Mouse (Mus musculus) Patski (cell line): ENCODE measurements around the gene Mydgf. TPM values are rescaled to one million over a fixed set of nuclear protein-coding genes. Genes with fewer than 3 reads are reported as not detected.

Experiments used
- ATAC-seq: fragments of 100-300 bp; one replicate; pipeline ENCODE4 v1.8.0; 2021
- CTCF ChIA-PET: fragments of 350-600 bp; sonication (Branson Sonifier 250); formaldehyde crosslinking; loops from one replicate; lab custom pipeline; 2022; ENCODE audit warnings: inconsistent platforms; lab: Charles Lee
- POLR2A ChIA-PET: fragments of 350-600 bp; sonication (Branson Sonifier 250); formaldehyde crosslinking; loops from one replicate; lab custom pipeline; 2022; ENCODE audit warnings: antibody characterized with exemption, inconsistent platforms; lab: Charles Lee
- DNase-seq: peaks from one replicate; pipeline ENCODE4 v3.0.0-alpha.2; 2011; ENCODE audit warnings: low read depth, low spot score
- H3K27me3 ChIP-seq: fragments of 371-371 bp; one replicate; pipeline ENCODE4 v1.5.1; 2021
- CTCF ChIP-seq: fragments of 100-300 bp; IDR thresholded peaks from one replicate; pipeline ENCODE4 v1.5.1; 2021
- in situ Hi-C: fragments of 300-500 bp; cut with MboI; formaldehyde crosslinking; loops from 3 replicates; pipeline ENCODE4 v1.11.1; 2018; ENCODE audit warnings: low pct_unique_long_range_greater_than_20kb, mixed read lengths
- polyA plus RNA-seq: library from polyadenylated mRNA; unstranded; gene quantifications from one replicate; pipeline ENCODE4 v1.2.3, GENCODE M21; 2021

Gene Mydgf
- polyA plus RNA-seq, 1 experiment from 2014 or later = 96.5 TPM

GRCm38 (mm10) chr17:56212676-56213075, 29.0 kb upstream of the Mydgf start:
- ATAC-seq = no peak
- POLR2A ChIA-PET = no interaction called here
- no peak for DNase-seq

GRCm38 (mm10) chr17:56211090-56211489, 27.4 kb upstream of the Mydgf start:
- H3K27me3 ChIP-seq = no peaks in the 10 kb centered on the region
- CTCF ChIA-PET = interaction anchor here (1.0 to 1.5 kb wide), 2 partner anchors 9 to 44 kb away, joined by 4 to 5 read pairs; no protein-coding TSS in a partner anchor
- DNase-seq (no peak), ATAC-seq (no peak)
- TF ChIP-seq CTCF = no peak
- POLR2A ChIA-PET = no interaction called here
- in situ Hi-C loops = no loop called here

More at GRCm38 (mm10) chr17:56212676-56213075, 29.0 kb upstream of the Mydgf start:
- CTCF ChIA-PET = no interaction called here
- no peak for TF ChIP-seq CTCF
- in situ Hi-C loops = no loop called here
- H3K27me3 ChIP-seq = no peaks in the 10 kb centered on the region

DNA sequence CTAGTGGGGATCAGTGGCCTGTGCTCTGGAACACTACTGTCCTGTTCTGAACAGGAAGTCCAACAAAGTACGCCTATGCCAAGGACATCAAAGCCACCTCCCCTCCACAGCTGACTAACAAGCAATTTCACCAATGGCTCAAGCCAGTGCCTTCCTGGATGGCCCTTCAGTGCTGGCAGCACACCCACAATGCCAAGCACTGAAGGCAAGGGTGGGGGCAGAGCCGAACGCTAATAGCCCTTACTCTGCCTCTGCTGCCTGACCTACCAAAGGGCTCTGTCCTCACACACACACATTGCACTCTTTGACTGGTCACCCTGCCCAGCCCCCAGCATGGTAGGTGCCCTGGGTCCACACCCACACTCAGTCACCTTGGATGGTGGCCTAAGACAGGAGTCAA, 25.1 kb upstream of the Mydgf start:
- TF ChIP-seq CTCF = no peak
- DNase-seq (no peak), ATAC-seq (no peak)
- in situ Hi-C loops = loop anchor here (10.0 kb wide), 1 partner anchor 46 kb away; the partner anchor contains the start of gene Fem1a
- ChIA-PET POLR2A (interaction anchor here (3.4 kb wide), 1 partner anchor 10 kb away, joined by 26 read pairs; the partner anchor contains the start of gene Dpp9), CTCF (interaction anchor here (1.2 to 3.8 kb wide), 3 partner anchors 11 to 47 kb away, joined by 3 to 23 read pairs (median 4); partner anchors contain the start of gene Fem1a)
- H3K27me3 ChIP-seq = no peaks in the 10 kb centered on the region

DNA sequence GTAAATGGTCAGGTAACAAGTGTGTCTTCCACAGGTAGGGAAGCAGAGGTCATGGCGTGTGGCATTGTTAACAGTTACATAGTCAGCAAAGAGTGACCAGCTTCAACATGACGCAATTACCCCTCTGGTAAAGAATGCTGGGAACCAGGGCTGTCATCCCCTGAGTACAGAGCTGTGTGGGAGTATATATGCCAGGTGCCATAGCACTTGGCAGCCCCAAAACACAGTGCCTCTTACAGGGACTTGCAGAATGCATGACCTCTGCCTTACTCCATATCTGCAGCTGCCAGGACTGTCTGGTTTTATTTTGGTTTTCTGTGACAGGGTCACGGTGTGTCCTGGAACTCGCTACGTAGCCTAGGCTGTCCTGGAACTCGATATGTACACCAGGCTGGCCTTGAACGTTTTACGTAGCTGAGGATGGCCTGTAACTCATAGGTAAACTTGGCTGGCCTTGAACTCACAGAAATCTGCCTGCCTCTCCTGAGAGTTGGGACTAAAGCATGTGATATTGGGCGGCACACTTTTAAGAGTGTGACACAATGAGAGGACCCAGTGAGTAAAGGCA, 24.3 kb upstream of the Mydgf start:
- in situ Hi-C loops = loop anchor here (10.0 kb wide), 1 partner anchor 47 kb away; the partner anchor contains the start of gene Fem1a
- POLR2A ChIA-PET = interaction anchor here (0.5 to 3.4 kb wide), 2 partner anchors 10 to 250 kb away, joined by 3 to 26 read pairs; partner anchors contain the start of gene Dpp9
- ATAC-seq (no peak), DNase-seq (no peak)
- CTCF ChIA-PET = interaction anchor here (1.2 to 3.8 kb wide), 5 partner anchors 9 to 47 kb away, joined by 3 to 23 read pairs (median 4); partner anchors contain the start of genes Dpp9 and Fem1a
- TF ChIP-seq CTCF = no peak
- H3K27me3 ChIP-seq = no peaks in the 10 kb centered on the region

DNA sequence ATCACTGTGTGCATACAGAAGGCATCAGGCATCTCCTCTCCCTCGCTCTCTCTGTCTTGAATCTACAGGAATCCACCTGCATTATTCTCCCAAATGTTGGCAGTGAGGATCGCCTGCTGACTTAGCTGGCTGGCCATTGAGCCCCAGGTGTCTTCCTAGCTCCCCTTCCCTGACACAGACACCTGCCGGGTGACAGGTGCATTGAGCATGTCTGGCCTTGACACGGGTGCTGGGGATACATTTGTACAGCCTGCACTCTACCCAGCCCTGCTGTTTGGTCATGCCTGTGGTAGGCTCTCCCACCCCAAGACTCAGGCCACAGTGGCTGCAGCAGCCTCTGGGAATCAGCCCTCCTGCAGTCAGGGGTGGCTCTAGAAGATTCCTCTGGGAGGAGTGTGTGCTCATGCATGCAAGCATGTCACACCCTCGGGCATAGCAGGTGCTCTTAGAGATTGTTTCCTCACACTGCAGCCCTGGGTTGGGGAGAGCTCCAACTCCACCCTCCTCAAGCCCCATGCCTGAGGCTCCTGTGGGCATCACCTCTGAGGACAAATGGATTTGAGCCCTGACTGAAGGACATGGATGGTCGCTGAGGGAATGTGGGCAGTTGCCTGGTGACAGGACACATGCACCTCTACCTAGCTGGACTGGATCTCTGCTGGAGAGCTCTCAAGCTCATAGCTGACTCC, 23.4 kb upstream of the Mydgf start:
- CTCF ChIA-PET = interaction anchor here (0.9 to 3.8 kb wide), 5 partner anchors 10 to 53 kb away, joined by 3 to 23 read pairs (median 4); partner anchors contain the start of genes Dpp9 and Fem1a
- DNase-seq = peak; percentile 85
- in situ Hi-C loops = loop anchor here (10.0 kb wide), 1 partner anchor 48 kb away; the partner anchor contains the start of gene Fem1a
- peak; percentile 83 for ATAC-seq
- H3K27me3 ChIP-seq = no peaks in the 10 kb centered on the region
- POLR2A ChIA-PET = interaction anchor here (1.1 to 3.4 kb wide), 2 partner anchors 11 to 49 kb away, joined by 3 to 26 read pairs; partner anchors contain the start of gene Dpp9
- TF ChIP-seq CTCF = no peak

- in situ Hi-C loops = loop anchor here (10.0 kb wide), 1 partner anchor 48 kb away; the partner anchor contains the start of gene Fem1a
- ChIA-PET CTCF (interaction anchor here (0.9 to 3.8 kb wide), 6 partner anchors 11 to 145 kb away, joined by 3 to 23 read pairs (median 4); partner anchors contain the start of gene Fem1a), POLR2A (interaction anchor here (0.6 to 3.4 kb wide), 3 partner anchors 12 to 131 kb away, joined by 3 to 26 read pairs (median 4); partner anchors contain the start of gene Dpp9)
- ATAC-seq (peak; percentile 64), DNase-seq (peak; percentile 85)
- no peaks in the 10 kb centered on the region for H3K27me3 ChIP-seq
- TF ChIP-seq CTCF = no peak
These were observed 22.7 kb upstream of the Mydgf start for GRCm38 (mm10) chr17:56206276-56206884.

- H3K27me3 ChIP-seq = no peaks in the 10 kb centered on the region
- DNase-seq (no peak), ATAC-seq (no peak)
- in situ Hi-C loops = loop anchor here (10.0 kb wide), 1 partner anchor 51 kb away; the partner anchor contains the start of gene Fem1a
- POLR2A ChIA-PET = interaction anchor here (1.1 kb wide), 1 partner anchor 14 kb away, joined by 3 read pairs; no protein-coding TSS in a partner anchor
- CTCF ChIA-PET = interaction anchor here (1.2 kb wide), 1 partner anchor 52 kb away, joined by 9 read pairs; no protein-coding TSS in a partner anchor
- TF ChIP-seq CTCF = no peak
These were observed 20.0 kb upstream of the Mydgf start for GRCm38 (mm10) chr17:56203729-56204128.

DNA sequence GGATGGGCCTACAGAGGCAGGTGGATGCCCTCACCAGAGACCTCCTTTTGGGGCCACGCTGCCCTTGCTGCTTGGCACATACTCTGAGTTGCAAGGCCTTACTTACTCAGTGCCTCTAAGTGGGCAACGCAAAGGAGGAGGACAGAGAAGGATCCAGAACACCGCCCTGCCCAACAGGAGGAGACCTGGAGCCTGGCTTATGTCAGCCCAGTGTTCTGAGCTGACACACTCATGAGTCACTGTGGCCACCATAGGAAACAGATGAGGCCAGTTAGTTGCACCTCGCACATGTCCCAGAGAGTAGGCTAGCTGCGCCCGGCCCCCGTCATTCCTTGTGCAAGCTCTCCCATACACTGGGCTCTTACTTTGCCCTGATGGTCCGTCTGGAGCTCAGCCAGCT, 18.8 kb upstream of the Mydgf start:
- DNase-seq (no peak), ATAC-seq (no peak)
- ChIA-PET CTCF (interaction anchor here (0.7 to 1.2 kb wide), 4 partner anchors 9 to 53 kb away, joined by 3 to 9 read pairs (median 4); partner anchors contain the start of gene Dpp9), POLR2A (interaction anchor here (1.1 kb wide), 1 partner anchor 16 kb away, joined by 3 read pairs; no protein-coding TSS in a partner anchor)
- in situ Hi-C loops = loop anchor here (10.0 kb wide), 1 partner anchor 52 kb away; the partner anchor contains the start of gene Fem1a
- no peak for TF ChIP-seq CTCF
- no peaks in the 10 kb centered on the region for H3K27me3 ChIP-seq

- ATAC-seq = no peak
- POLR2A ChIA-PET = no interaction called here
- CTCF ChIA-PET = interaction anchor here (0.7 to 1.3 kb wide), 4 partner anchors 10 to 90 kb away, joined by 3 to 4 read pairs (median 3); partner anchors contain the start of gene Dpp9
- in situ Hi-C loops = loop anchor here (10.0 kb wide), 1 partner anchor 53 kb away; the partner anchor contains the start of gene Fem1a
- H3K27me3 ChIP-seq = no peaks in the 10 kb centered on the region
- no peak for DNase-seq
- TF ChIP-seq CTCF = no peak
These were observed 17.9 kb upstream of the Mydgf start for GRCm38 (mm10) chr17:56201642-56202041.
